Mouse (Mus musculus) intestine, postnatal 0 days (tissue): ENCODE data around the gene Dok7. TPM values are rescaled to one million over a fixed set of nuclear protein-coding genes. Genes with fewer than 3 reads are reported as not detected.
A peak's percentile ranks its signal among the peaks of the same experiment; 100 is the strongest.

ENCODE experiments used
- ATAC-seq: fragments of 200-750 bp; cut with Nextera tagmentation; 2 replicates; pipeline ENCODE4 v1.8.0; 2017; ENCODE audit warnings: mild to moderate bottlenecking, moderate TSS enrichment, moderate library complexity
- H3K27ac ChIP-seq: fragments of 300-500 bp; sonication (generic); 2 replicates; pipeline ENCODE4 v1.5.1; 2014; ENCODE audit warnings: mild to moderate bottlenecking, low read depth, low read length, moderate library complexity
- H3K27me3 ChIP-seq: fragments of 300-500 bp; sonication (generic); replicated peaks from 2 replicates; pipeline ENCODE4 v1.6.1; 2014; ENCODE audit warnings: low read length, mixed read lengths; ENCODE audit not compliant: control insufficient read depth, insufficient read depth
- H3K36me3 ChIP-seq: fragments of 300-500 bp; sonication (generic); 2 replicates; pipeline ENCODE4 v1.6.1; 2014; ENCODE audit warnings: mild to moderate bottlenecking, moderate library complexity; ENCODE audit not compliant: control insufficient read depth, insufficient read depth
- H3K4me1 ChIP-seq: fragments of 300-500 bp; sonication (generic); replicated peaks from 2 replicates; pipeline ENCODE4 v1.6.1; 2014; ENCODE audit warnings: antibody characterized with exemption, low read length, mixed read lengths; ENCODE audit not compliant: control insufficient read depth, insufficient read depth
- H3K4me2 ChIP-seq: fragments of 300-500 bp; sonication (generic); replicated peaks from 2 replicates; pipeline ENCODE4 v1.6.1; 2014; ENCODE audit warnings: low read depth, mild to moderate bottlenecking, moderate library complexity
- H3K4me3 ChIP-seq: fragments of 300-500 bp; sonication (generic); 2 replicates; pipeline ENCODE4 v1.5.1; 2014; ENCODE audit warnings: low read depth, low read length
- H3K9ac ChIP-seq: fragments of 300-500 bp; sonication (generic); 2 replicates; pipeline ENCODE4 v1.6.1; 2014; ENCODE audit warnings: mild to moderate bottlenecking, low read depth, low read length
- H3K9me3 ChIP-seq: fragments of 300-500 bp; sonication (generic); 2 replicates; pipeline ENCODE4 v1.6.1; 2016; ENCODE audit warnings: mixed run types; ENCODE audit not compliant: control insufficient read depth
- CTCF ChIP-seq: sonication (generic); IDR thresholded peaks from 2 replicates; pipeline ENCODE4 v1.5.1; 2016; ENCODE audit warnings: low read depth, mild to moderate bottlenecking, control low read depth, antibody characterized with exemption, moderate library complexity
- WGBS: fragments of 180-500 bp; shearing (Covaris S2); extraction: QIAGEN DNeasy Blood & Tissue Kit; methylation state at CpG from one replicate; pipeline ENCODE4 v1.1.7; 2014; 5-methylcytosine and 5-hydroxymethylcytosine counted together
- polyA plus RNA-seq: library from polyadenylated mRNA; unstranded; fragments of >200 nt; fragmentation: Nextera tagmentation; extraction: Ambion mirVana; gene quantifications from 2 replicates; pipeline ENCODE4 v1.2.1, GENCODE M21; 2015

Dok7 gene
- polyA plus RNA-seq, 1 experiment from 2014 or later = 0.33 TPM

- ATAC-seq = no peak
- no peak overlapping the region for H3K4me2 ChIP-seq
- no peaks in the 10 kb centered on the region for H3K36me3 ChIP-seq
- H3K9ac ChIP-seq = no peak overlapping the region
- H3K9me3 ChIP-seq = no peaks in the 10 kb centered on the region
- H3K27me3 ChIP-seq = 0 out of 2 replicates have a peak, but pooled peaks cover 3% of the 10 kb centered on the region
- TF ChIP-seq CTCF = peak; percentile 44
- 74% methylated on average over 5 of the region's 5 CpGs for WGBS
- H3K4me3 ChIP-seq = no peak overlapping the region
- no peak overlapping the region for H3K27ac ChIP-seq
- H3K4me1 ChIP-seq = no peaks in the 10 kb centered on the region
These were observed 6.0 kb upstream of the Dok7 start for GRCm38 (mm10) chr5:35050541-35050940.

- ATAC-seq = no peak
- no peak overlapping the region for H3K4me2 ChIP-seq
- no peak for TF ChIP-seq CTCF
- H3K36me3 ChIP-seq = no peaks in the 10 kb centered on the region
- H3K4me1 ChIP-seq = no peaks in the 10 kb centered on the region
- peaks cover 29% of the 10 kb centered on the region for H3K27me3 ChIP-seq
- no peak overlapping the region for H3K9ac ChIP-seq
- H3K27ac ChIP-seq = no peak overlapping the region
- no peaks in the 10 kb centered on the region for H3K9me3 ChIP-seq
- WGBS = 93% methylated on average over 3 of the region's 3 CpGs
- no peak overlapping the region for H3K4me3 ChIP-seq
These were observed 1.9 kb upstream of the Dok7 start for GRCm38 (mm10) chr5:35054628-35055027.

GRCm38 (mm10) chr5:35055076-35055475, 1.5 kb upstream of the Dok7 start:
- no peak for TF ChIP-seq CTCF
- Histone ChIP-seq H3K27me3 (peaks cover 29% of the 10 kb centered on the region), H3K4me1 (no peaks in the 10 kb centered on the region), H3K4me3 (no peak overlapping the region), H3K36me3 (no peaks in the 10 kb centered on the region), H3K27ac (no peak overlapping the region), H3K9me3 (no peaks in the 10 kb centered on the region), H3K9ac (no peak overlapping the region), H3K4me2 (no peak overlapping the region)
- ATAC-seq = no peak; the same call in 1 of the 2 replicates
- WGBS = 48% methylated on average over 12 of the region's 12 CpGs

GRCm38 (mm10) chr5:35057582-35057981, 1.0 kb downstream of the Dok7 start:
- no peak for TF ChIP-seq CTCF
- Histone ChIP-seq H3K4me2 (peak overlapping the region; percentile 85), H3K27ac (no peak overlapping the region), H3K36me3 (no peaks in the 10 kb centered on the region), H3K4me1 (no peaks in the 10 kb centered on the region), H3K9ac (no peak overlapping the region), H3K27me3 (peaks cover 29% of the 10 kb centered on the region), H3K4me3 (peak overlapping the region; percentile 56), H3K9me3 (no peaks in the 10 kb centered on the region)
- 23% methylated on average over 4 of the region's 4 CpGs for WGBS
- no peak for ATAC-seq

GRCm38 (mm10) chr5:35058216-35058615, 1.6 kb downstream of the Dok7 start:
- no peak overlapping the region for H3K27ac ChIP-seq
- WGBS = 65% methylated on average over 1 of the region's 1 CpGs
- H3K9me3 ChIP-seq = no peaks in the 10 kb centered on the region
- no peak overlapping the region for H3K4me2 ChIP-seq
- H3K4me3 ChIP-seq = no peak overlapping the region
- no peak for TF ChIP-seq CTCF
- no peak for ATAC-seq
- H3K27me3 ChIP-seq = peaks cover 29% of the 10 kb centered on the region
- H3K9ac ChIP-seq = no peak overlapping the region
- H3K4me1 ChIP-seq = no peaks in the 10 kb centered on the region
- H3K36me3 ChIP-seq = no peaks in the 10 kb centered on the region

GRCm38 (mm10) chr5:35060098-35060497, 3.5 kb downstream of the Dok7 start:
- Histone ChIP-seq H3K27ac (no peak overlapping the region), H3K4me2 (no peak overlapping the region), H3K9ac (no peak overlapping the region), H3K4me3 (no peak overlapping the region), H3K27me3 (peaks cover 26% of the 10 kb centered on the region), H3K36me3 (no peaks in the 10 kb centered on the region), H3K9me3 (no peaks in the 10 kb centered on the region), H3K4me1 (no peaks in the 10 kb centered on the region)
- WGBS = 52% methylated on average over 3 of the region's 3 CpGs
- ATAC-seq = no peak
- no peak for TF ChIP-seq CTCF

GRCm38 (mm10) chr5:35069841-35070240, 13.3 kb downstream of the Dok7 start:
- Histone ChIP-seq H3K4me2 (no peak overlapping the region), H3K4me3 (no peak overlapping the region), H3K27ac (no peak overlapping the region), H3K36me3 (no peaks in the 10 kb centered on the region), H3K27me3 (no peaks in the 10 kb centered on the region), H3K9ac (no peak overlapping the region), H3K4me1 (no peaks in the 10 kb centered on the region), H3K9me3 (no peaks in the 10 kb centered on the region)
- WGBS = 84% methylated on average over 2 of the region's 2 CpGs
- TF ChIP-seq CTCF = no peak
- ATAC-seq = no peak
